Comparison of ENCODE assay signal across 21 mouse cellular contexts in the genomic region with DNA sequence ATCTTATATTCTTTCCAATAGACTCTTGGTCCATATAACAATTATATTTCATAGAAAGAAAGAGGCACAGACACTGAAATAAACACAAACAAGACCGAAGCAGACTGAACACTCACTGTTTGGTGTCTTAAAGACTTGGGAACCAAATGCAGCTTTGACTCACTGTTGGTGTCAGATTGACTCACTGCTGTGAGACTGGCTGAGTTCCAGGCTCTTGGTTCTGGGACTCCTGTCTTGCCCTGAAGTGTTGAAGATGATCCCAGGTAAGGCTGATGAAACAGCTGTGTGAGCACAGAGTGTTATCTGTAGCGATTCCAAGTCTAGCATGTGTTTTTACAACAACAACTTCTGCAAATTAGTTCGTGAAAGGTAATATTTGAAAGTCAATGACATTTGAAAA. TPM values are rescaled to one million over a fixed set of nuclear protein-coding genes. Genes with fewer than 3 reads are reported as not detected.
A peak's percentile ranks its signal among the peaks of the same experiment; 100 is the strongest.
DNase-seq lines count a peak whose midpoint lies in the region; ATAC-seq and TF ChIP-seq lines count a peak whose summit lies in the region.
"Had no signal": no experiment of that assay in that cellular context is flagged by ENCODE, and none has a peak within 500 bp of the region (broad histone marks: within the 10 kb centered on the region; RNA-seq: fewer than 3 reads in every experiment).

No protein-coding gene starts in this region.

- H3K27me3 ChIP-seq in midbrain, postnatal 0 days (ENCODE audit: insufficient read depth, low read length), result no peaks in the 10 kb centered on the region
- H3K27me3 ChIP-seq in midbrain, embryonic 10.5 days (ENCODE audit: low read depth, poor library complexity, severe bottlenecking), result no peaks in the 10 kb centered on the region
- H3K27me3 ChIP-seq: CH12.LX; forebrain, embryonic 13.5 days; heart, embryonic 13.5 days; Patski had no signal

- H3K4me1 ChIP-seq in midbrain, postnatal 0 days (ENCODE audit: insufficient read depth, low read length), result no peaks in the 10 kb centered on the region
- H3K4me1 ChIP-seq in midbrain, embryonic 10.5 days, result no peaks in the 10 kb centered on the region
- H3K4me1 ChIP-seq: embryonic facial prominence, embryonic 10.5 days; forebrain, embryonic 13.5 days; heart, embryonic 13.5 days had no signal

- no peak overlapping the region for H3K9ac ChIP-seq in midbrain, postnatal 0 days (replicated peaks; ENCODE audit: low read length, poor library complexity, severe bottlenecking)
- H3K9ac ChIP-seq: forebrain, embryonic 13.5 days; forebrain, postnatal 0 days; heart, embryonic 13.5 days had no signal

- TF ChIP-seq CTCF in midbrain, postnatal 0 days (IDR thresholded peaks at IDR 0.05), result no peak

- H3K36me3 ChIP-seq in midbrain, postnatal 0 days (ENCODE audit: insufficient read depth, low read length), result no peaks in the 10 kb centered on the region
- no peaks in the 10 kb centered on the region for H3K36me3 ChIP-seq in midbrain, embryonic 10.5 days
- H3K36me3 ChIP-seq: embryonic facial prominence, embryonic 10.5 days; heart, embryonic 13.5 days had no signal

- peak; percentile 11 to 48 for DNase-seq in cerebellum, postnatal 25 days
- no peak for DNase-seq in cerebellum, adult 9-10 months
- DNase-seq in left cerebral cortex, adult 18-20 months (ENCODE audit: low spot score in 2 of 2), result peak; percentile 7 to 9
- no peak for DNase-seq in left cerebral cortex, postnatal 10 days (ENCODE audit: extremely low spot score in 1 of 2, low spot score in 2 of 2)
- peak; percentile 24 for DNase-seq in midbrain, postnatal 0 days (ENCODE audit: low spot score)
- no peak for DNase-seq in midbrain, embryonic 10.5 days (ENCODE audit: low spot score)
- DNase-seq in brain, adult 2 months (ENCODE audit: low read depth, low spot score), result peak; percentile 71
- no peak for DNase-seq in kidney, postnatal 10 days
- DNase-seq: adrenal gland, postnatal 14 days; forebrain, postnatal 0 days; gastrocnemius, postnatal 36 days; heart, adult 11 months; heart, postnatal 36 days had no signal

- H3K4me3 ChIP-seq in midbrain, postnatal 0 days (ENCODE audit: low read depth, low read length), result no peak overlapping the region
- H3K4me3 ChIP-seq in midbrain, embryonic 10.5 days, result no peak overlapping the region
- H3K4me3 ChIP-seq: embryonic facial prominence, embryonic 10.5 days; forebrain, embryonic 13.5 days; heart, embryonic 13.5 days had no signal

- WGBS in midbrain, postnatal 0 days, result 89% methylated on average over 3 of the region's 3 CpGs
- WGBS in midbrain, embryonic 10.5 days, result 88% methylated on average over 3 of the region's 3 CpGs

- H3K27ac ChIP-seq in midbrain, postnatal 0 days (ENCODE audit: low read depth, low read length), result no peak overlapping the region
- H3K27ac ChIP-seq in midbrain, embryonic 10.5 days (replicated peaks), result no peak overlapping the region
- H3K27ac ChIP-seq: embryonic facial prominence, embryonic 10.5 days; forebrain, embryonic 13.5 days; heart, embryonic 13.5 days had no signal

- ATAC-seq in midbrain, postnatal 0 days (ENCODE audit: low FRiP score), result no peak
- ATAC-seq: activated CD4-positive, CD25-positive, alpha-beta regulatory T cell, adult 4 months; forebrain, embryonic 13.5 days; forebrain, postnatal 0 days; hindbrain, embryonic 16.5 days; Patski had no signal

- intact Hi-C loops in left cerebral cortex, postnatal 10 days (cut with DNase I), result no loop called here

- H3K4me2 ChIP-seq in midbrain, postnatal 0 days (ENCODE audit: low read depth, low read length, poor library complexity, severe bottlenecking), result no peak overlapping the region
- H3K4me2 ChIP-seq: forebrain, embryonic 13.5 days; heart, embryonic 13.5 days had no signal

- H3K9me3 ChIP-seq in midbrain, postnatal 0 days (ENCODE audit: low read length), result no peaks in the 10 kb centered on the region
- H3K9me3 ChIP-seq in midbrain, embryonic 10.5 days (replicated peaks), result no peaks in the 10 kb centered on the region
- H3K9me3 ChIP-seq: embryonic facial prominence, embryonic 10.5 days; forebrain, embryonic 13.5 days; heart, embryonic 13.5 days had no signal

RNA-seq across cellular contexts. Expression of a gene that starts 55.2 kb away (rescaled TPM):
- total RNA-seq in left cerebral cortex, adult 18-20 months (2021), result 10 to 100 TPM; 74.1 to 92.1 TPM
- total RNA-seq in left cerebral cortex, postnatal 10 days (2021), result 10 to 100 TPM; 67.3 to 73.9 TPM
- 10.5 and 17.8 TPM in 2 replicates for total RNA-seq in midbrain, postnatal 0 days (2014; rRNA removed)
- polyA plus RNA-seq in midbrain, postnatal 0 days (2015; fragmentation: Nextera tagmentation; extraction: Ambion mirVana), result 6.5 and 8.6 TPM in 2 replicates
- 0.27 and 0.50 TPM in 2 replicates for polyA plus RNA-seq in midbrain, embryonic 10.5 days (2016; fragmentation: Nextera tagmentation; extraction: Ambion mirVana)
- total RNA-seq: adrenal gland, adult 18-20 months; CH12.LX had no signal

Comparison
In these comparisons a context has a peak if more than half of its experiments do, and no peak if none do; other contexts are left out.
1. DNase-seq: peak in cerebellum, postnatal 25 days (2 of 2), left cerebral cortex, adult 18-20 months (2 of 2), midbrain, postnatal 0 days (single experiment) and brain, adult 2 months (single experiment); none in cerebellum, adult 9-10 months (single experiment), left cerebral cortex, postnatal 10 days (0 of 2), midbrain, embryonic 10.5 days (single experiment) and kidney, postnatal 10 days (single experiment).